Mouse (Mus musculus): ENCODE data around the gene Ccdc57.

GRCm38 (mm10) chr11:120940959-120941358 is 8.3 kb upstream of the Ccdc57 start:
- TF ChIP-seq POLR2A (IDR thresholded peaks at IDR 0.05; ENCODE audit: low read depth, low read length) (no peak), CTCF (conservative IDR thresholded peaks at IDR 0.05; ENCODE audit: insufficient read depth, insufficient read length, low read depth, low read length) (no peak)

Measured in kidney, adult 2 months (tissue).